Mouse (Mus musculus) left cerebral cortex, postnatal 14 days (tissue): Measurements from ENCODE around the gene Dock1. TPM values are rescaled to one million over a fixed set of nuclear protein-coding genes. Genes with fewer than 3 reads are reported as not detected.

Experiments used
- DNase-seq, 2 experiments: peaks; one replicate each; pipeline ENCODE4 v3.0.0; 2021 to 2022; ENCODE audit warnings: low spot score in 2 of 2, mixed read lengths in 1 of 2
- intact Hi-C: fragments of 180-260 bp; cut with DNase I; formaldehyde crosslinking; loops from one replicate; pipeline ENCODE4 v1.15.1; 2025
- total RNA-seq, 2 experiments: library from RNA; stranded (reverse); gene quantifications; 2 replicates each; pipeline ENCODE4 v1.2.3; 2021

Gene Dock1
- total RNA-seq, 2 experiments from 2014 or later = 19.3 to 21.5 TPM

DNA sequence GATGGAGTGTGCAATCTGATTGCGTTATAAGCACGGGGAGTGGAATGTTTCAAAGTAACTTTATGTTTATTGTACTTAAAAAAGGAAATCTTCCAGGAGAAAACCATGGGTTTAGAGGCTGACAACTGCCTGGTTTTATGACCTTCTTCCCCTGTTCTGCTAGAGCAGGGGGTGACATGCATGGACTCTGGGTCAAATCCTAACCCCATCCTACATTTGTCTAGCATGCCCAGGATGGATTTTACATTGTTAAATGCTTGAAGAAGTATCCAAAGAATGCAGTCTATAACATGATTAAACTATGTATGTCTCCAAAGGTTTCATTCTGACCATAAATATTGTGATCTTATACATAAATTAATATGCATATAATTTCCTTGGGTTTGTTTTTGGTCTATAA lies 229.0 kb downstream of the Dock1 start:
- no peak for DNase-seq
- intact Hi-C loops = no loop called here

DNA sequence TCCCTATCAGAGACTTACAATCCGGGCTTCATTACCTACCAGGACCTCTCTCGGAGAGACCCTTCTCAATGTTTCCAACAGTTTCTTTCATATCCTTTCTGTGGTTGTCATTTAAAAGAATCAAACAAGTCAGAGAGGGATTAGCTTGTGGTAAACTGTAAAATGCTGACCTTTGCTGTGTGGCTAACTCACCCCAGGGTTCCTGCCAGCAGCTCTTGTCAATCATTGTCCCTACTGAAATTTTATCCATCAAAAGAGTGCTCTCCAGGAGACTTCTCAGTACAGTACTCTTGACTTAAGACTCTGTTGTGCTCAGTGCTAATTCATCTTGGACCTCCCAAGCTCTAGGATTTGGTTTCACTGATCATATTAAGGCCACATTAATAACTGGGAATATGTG lies 231.5 kb downstream of the Dock1 start:
- intact Hi-C loops = no loop called here
- no peak for DNase-seq

GRCm38 (mm10) chr7:134931886-134932285 lies 261.4 kb downstream of the Dock1 start:
- no peak for DNase-seq
- intact Hi-C loops = loop anchor here (10.0 kb wide), 1 partner anchor 533 kb away; no protein-coding TSS in a partner anchor

DNA sequence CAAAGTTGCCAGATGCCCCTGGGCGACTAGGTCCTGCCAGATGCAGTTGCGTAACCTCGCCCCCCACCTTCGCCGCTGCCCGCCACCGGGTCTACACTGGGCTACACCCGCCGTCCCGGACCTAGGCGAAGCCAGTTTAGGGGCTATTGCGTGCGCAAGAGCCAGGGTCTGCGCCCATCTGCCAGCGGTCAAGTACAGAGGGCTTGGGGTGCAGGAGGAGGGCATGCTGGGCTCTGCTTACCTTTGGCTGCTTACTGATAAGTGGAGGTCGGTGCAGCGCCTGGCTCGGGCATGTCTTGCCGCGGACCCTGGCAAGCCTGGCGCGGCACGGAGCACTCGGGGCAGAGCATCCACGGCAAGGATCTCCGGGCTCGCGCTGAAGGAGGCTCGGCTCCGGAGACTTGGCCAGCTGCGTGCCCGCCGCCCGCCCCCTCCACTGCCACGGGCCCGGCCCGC lies 267.0 kb downstream of the Dock1 start:
- DNase-seq = peak in 1 of 2 experiments; percentile 22
- intact Hi-C loops = loop anchor here (2.0 to 10.0 kb wide), 2 partner anchors 163 to 527 kb away; no protein-coding TSS in a partner anchor

DNA sequence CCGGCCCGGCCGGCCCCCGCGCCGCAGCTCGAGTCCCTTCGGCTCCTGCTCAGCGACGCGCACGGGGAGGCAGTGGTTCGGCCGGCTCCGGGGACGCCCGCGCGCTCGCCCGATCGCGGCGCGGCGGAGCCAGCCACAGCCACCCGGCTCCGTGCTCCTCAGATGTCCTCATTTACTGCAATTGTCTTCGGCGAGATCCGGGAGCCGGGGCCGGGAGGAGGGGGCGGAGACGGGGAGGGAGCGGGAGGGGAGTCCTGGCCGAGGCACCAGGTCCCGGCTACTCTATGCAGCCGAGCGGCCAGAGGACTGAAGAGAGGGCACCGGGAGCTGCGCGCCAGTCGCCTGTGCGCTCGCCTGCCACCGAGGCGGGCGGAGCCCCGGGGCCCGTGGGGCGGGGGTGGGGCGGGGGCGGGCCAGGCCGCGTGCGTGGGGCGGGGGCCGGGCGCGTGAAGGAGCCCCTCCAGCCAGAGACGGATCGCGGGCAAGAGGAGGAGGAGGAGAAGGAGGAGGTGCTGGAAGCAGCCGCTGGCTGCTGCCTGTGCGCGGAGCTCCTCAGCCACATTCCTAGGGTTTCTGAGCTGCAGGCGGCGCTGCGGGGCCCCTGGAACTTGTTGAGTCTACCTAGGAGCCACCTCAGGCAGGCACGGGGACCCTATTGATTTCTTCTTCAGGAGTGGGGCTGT lies 267.6 kb downstream of the Dock1 start, which contains the start of gene Fam196a:
Gene Fam196a (minus strand): TSS at position 504 of the 683 bp plus-strand sequence.
- DNase-seq = peak; percentile 74 to 78
- intact Hi-C loops = loop anchor here (2.0 to 10.0 kb wide), 2 partner anchors 163 to 527 kb away; no protein-coding TSS in a partner anchor

- DNase-seq = no peak
- intact Hi-C loops = no loop called here
Measured at GRCm38 (mm10) chr7:134941891-134942290, 271.4 kb downstream of the Dock1 start.

DNA sequence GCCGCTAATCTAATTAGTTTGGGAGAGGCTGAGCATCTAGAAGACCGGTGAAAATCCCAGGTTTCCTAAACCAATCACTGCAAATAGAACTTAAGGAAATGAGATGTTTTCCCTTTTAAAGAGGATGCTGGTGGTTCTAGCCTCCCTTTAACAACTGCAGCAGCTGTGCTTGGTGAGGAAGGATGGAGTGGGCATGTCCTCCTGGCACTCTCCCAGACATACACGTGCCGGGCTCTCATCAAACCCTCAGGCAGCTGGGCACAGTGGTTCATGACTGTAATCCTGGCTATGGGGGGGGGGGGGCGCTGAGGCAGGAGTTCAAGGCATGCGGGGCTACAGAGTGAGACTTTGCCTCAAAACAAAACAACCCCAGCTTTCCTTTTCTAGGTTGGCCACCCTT lies 272.6 kb downstream of the Dock1 start:
- no peak for DNase-seq
- intact Hi-C loops = no loop called here

- intact Hi-C loops = no loop called here
Measured at GRCm38 (mm10) chr7:134943701-134944100, 273.2 kb downstream of the Dock1 start.

GRCm38 (mm10) chr7:134945925-134946716 lies 275.7 kb downstream of the Dock1 start:
- DNase-seq = peak in 1 of 2 experiments; percentile 12
- intact Hi-C loops = no loop called here

More at GRCm38 (mm10) chr7:134943701-134944100, 273.2 kb downstream of the Dock1 start:
- no peak for DNase-seq

- intact Hi-C loops = no loop called here
- no peak for DNase-seq
Measured at GRCm38 (mm10) chr7:134959086-134959485, 288.6 kb downstream of the Dock1 start.

DNA sequence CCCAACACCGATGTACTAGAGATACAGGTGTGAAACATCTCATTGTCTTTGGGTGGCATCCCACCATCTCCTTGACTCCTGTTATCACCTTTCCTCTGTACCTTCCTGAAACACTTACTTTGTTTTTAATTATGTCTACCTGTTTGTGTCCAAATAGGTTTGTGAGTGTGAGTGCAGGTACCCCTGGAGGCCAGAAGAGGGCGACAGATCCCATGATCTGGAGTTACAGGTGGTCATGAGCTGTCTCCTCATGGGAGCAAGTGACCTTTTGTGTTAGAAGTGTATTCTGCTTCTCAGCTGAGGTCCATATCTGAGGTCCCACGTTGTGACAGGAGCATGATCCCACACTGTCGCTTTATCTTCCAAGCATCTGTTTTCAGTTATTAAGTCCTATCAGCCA lies 290.4 kb downstream of the Dock1 start:
- intact Hi-C loops = no loop called here
- no peak for DNase-seq

DNA sequence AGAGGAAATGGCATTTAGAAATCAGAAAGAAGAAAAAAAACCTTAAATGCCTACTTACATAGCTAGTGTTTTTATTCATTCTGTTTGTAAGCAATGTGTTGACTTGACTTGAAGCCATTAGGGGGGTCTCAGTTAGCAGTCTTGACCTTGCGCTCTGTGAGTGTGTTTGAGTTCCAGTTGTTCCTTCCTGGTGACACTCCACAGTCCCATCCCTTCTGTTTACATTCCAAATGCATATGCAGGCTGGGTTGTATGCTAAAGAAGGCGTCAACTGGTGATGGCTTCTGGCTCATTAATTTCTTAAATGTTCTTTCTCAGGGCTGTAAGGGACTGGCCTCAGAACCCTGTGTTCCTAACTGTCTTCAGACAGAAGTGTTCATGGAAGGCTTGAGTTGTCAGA lies 291.2 kb downstream of the Dock1 start:
- intact Hi-C loops = no loop called here
- no peak for DNase-seq

DNA sequence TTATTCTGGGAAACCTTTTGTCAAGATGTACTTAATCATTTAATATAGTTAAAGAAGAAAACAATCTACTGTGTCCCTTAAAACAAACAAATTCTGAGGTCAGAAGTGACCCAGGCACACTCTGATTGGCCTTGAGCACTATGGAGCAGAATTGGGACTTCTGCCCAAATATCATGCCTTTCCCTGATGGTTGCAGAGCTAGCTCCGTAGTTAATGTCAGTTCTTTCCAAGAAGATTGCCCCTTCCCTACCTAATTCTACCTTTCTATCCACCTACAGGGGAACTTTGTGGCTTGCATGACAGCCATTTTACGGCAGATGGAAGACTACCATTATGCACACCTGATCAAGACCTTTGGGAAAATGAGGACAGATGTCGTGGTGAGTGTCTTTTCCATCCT lies 319.8 kb downstream of the Dock1 start:
- no peak for DNase-seq
- intact Hi-C loops = no loop called here

- intact Hi-C loops = no loop called here
Measured at GRCm38 (mm10) chr7:134990911-134991310, 320.5 kb downstream of the Dock1 start.

DNA sequence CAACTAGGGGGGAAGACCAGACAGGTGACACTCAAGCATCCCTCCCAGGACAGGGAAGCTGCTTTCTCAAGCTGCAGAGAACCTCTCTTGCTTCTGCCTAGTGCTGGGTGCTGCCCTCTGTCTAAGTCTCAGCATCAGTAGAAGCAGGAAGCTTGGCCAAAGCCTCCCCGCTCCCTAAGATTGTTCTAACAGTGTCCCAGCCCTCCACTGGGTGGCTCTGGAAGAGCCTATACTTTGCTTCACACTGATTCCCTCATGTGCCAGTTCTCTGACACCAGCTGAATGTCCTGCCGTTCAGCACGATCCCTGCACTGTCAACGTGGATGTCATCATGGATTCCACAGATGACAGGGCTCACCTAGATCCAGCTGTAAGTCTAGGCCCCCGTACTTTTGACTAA lies 324.5 kb downstream of the Dock1 start:
- no peak for DNase-seq
- intact Hi-C loops = no loop called here

More at GRCm38 (mm10) chr7:134990911-134991310, 320.5 kb downstream of the Dock1 start:
- no peak for DNase-seq

DNA sequence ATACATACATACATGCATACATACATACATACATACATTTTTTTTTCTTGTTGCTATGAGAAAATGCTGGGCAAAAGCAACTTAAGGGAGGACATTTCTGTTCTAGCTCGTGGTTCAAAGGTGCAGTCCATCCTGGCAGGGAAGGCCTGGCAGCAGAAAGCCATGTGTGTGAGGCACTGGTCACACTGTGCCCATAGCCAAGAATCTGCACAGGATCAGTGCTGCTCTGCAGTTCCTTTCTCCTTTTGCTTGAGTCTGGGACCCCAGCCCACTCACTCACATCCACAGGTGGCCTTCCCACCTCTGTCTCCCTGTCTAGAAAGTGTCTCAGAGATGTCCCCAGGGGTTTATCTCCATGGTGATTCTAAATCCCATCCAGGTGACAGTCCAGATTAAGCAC lies 331.8 kb downstream of the Dock1 start:
- no peak for DNase-seq
- intact Hi-C loops = no loop called here

GRCm38 (mm10) chr7:135002891-135003290 lies 332.4 kb downstream of the Dock1 start:
- no peak for DNase-seq
- intact Hi-C loops = no loop called here

- intact Hi-C loops = no loop called here
- no peak for DNase-seq
Measured at GRCm38 (mm10) chr7:135005964-135006560, 335.6 kb downstream of the Dock1 start.

DNA sequence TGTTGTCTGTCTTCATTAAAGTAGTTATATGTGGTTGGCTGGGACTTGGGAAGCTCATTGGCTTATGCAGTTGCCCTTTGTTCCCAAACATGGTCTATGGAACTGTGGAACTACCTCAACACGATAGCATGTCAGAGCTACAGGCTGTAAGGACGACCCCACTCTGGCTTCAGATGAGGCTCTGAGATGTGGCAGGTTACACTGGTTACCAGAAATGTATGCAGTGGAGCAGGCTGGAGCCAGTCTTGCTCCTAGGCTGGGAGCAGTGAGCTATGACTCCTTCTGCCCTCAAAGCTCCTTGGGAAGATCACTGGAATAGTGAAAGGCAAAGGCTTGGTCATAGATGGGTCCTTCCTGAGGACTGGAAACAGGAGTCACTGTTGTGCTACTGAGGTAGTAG lies 337.6 kb downstream of the Dock1 start:
- no peak for DNase-seq
- intact Hi-C loops = no loop called here

DNA sequence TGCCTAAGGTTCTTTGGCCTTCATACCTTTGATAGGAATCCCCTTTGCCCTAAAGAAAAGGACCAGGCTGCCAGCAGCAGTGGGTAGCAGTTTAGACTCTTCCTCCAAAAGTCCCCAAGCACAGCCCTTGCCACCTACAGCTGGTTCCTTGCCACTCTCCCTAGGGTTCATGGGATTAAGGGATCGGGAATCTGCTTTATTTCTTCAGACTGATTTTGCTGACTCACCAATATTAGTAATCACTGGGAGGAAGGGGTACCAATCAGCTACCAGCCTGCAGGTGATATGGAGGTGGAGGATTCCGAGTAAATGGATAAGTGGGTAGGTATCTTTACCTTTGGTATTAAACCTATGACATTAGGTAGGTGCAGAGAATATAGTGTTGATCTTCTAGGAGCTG lies 340.5 kb downstream of the Dock1 start:
- no peak for DNase-seq
- intact Hi-C loops = no loop called here
